Mouse (Mus musculus) E14TG2a.4 (cell line): ENCODE measurements around the gene Cd164l2.

Experiments
- CTCF ChIP-seq: conservative IDR thresholded peaks from 2 replicates; pipeline ENCODE4 v1.5.1; 2014; ENCODE audit warnings: low read length
- NANOG ChIP-seq: IDR thresholded peaks from 2 replicates; pipeline ENCODE4 v1.6.1; 2014; ENCODE audit warnings: borderline replicate concordance, low read length, mixed read lengths
- POU5F1 ChIP-seq: IDR thresholded peaks from 2 replicates; pipeline ENCODE4 v1.6.1; 2014; ENCODE audit warnings: low read length, borderline replicate concordance

DNA sequence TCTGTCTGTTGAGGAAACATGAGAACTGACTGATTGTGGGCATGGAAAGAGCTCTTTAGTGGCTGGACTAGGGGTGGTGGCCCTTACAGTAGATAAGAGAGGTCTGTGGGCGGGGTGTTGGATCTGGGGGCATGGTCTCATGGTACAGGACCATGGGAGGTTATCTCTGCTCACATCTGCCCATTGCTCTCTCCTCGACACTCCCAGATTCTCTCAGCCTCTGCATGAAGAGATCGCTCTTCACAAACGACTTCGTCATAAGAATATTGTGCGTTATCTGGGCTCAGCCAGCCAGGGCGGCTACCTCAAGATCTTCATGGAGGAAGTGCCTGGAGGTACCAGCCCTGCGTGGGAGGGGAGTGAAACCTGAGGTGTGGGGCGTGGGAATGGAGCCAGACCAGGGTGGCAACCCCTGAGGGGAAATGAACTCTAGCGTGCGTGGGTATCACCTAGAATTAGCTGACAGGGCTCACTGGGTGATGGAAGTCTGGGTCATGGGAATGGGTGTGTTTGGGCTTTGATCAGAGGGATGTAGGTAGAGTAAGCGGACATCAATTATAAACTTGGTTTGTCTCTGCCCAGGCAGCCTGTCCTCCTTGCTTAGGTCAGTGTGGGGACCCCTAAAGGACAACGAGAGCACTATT, 36.0 kb downstream of the Cd164l2 start:
- TF ChIP-seq POU5F1 (no peak), CTCF (no peak), NANOG (no peak)
